Mouse (Mus musculus) hindbrain, embryonic 10.5 days (tissue): ENCODE results near the gene Dcaf11. TPM values are rescaled to one million over a fixed set of nuclear protein-coding genes. Genes with fewer than 3 reads are reported as not detected.

Experiments used
- DNase-seq: peaks from one replicate; pipeline ENCODE4 v3.0.0-alpha.2; 2017; ENCODE audit warnings: low spot score
- H3K27ac ChIP-seq: fragments of 300-500 bp; sonication (generic); 2 replicates; pipeline ENCODE4 v1.5.1; 2016; ENCODE audit warnings: mild to moderate bottlenecking, moderate library complexity
- H3K27me3 ChIP-seq: fragments of 300-500 bp; sonication (generic); 2 replicates; pipeline ENCODE4 v1.6.1; 2016; ENCODE audit warnings: mild to moderate bottlenecking; ENCODE audit not compliant: poor library complexity, insufficient read depth, severe bottlenecking
- H3K36me3 ChIP-seq: fragments of 300-500 bp; sonication (generic); 2 replicates; pipeline ENCODE4 v1.6.1; 2016; ENCODE audit warnings: mild to moderate bottlenecking, moderate library complexity
- H3K4me1 ChIP-seq: fragments of 300-500 bp; sonication (generic); replicated peaks from 2 replicates; pipeline ENCODE4 v1.6.1; 2016; ENCODE audit warnings: mild to moderate bottlenecking
- H3K4me3 ChIP-seq: fragments of 300-500 bp; sonication (generic); 2 replicates; pipeline ENCODE4 v1.5.1; 2016; ENCODE audit warnings: mild to moderate bottlenecking, moderate library complexity
- H3K9me3 ChIP-seq: fragments of 300-500 bp; sonication (generic); 2 replicates; pipeline ENCODE4 v1.6.1; 2016; ENCODE audit warnings: mild to moderate bottlenecking, moderate library complexity
- WGBS: fragments of 180-500 bp; shearing (Covaris S2); methylation state at CpG from one replicate; pipeline ENCODE4 v1.1.7; 2016; 5-methylcytosine and 5-hydroxymethylcytosine counted together
- polyA plus RNA-seq: library from polyadenylated mRNA; unstranded; fragments of >200 nt; fragmentation: Nextera tagmentation; extraction: Ambion mirVana; gene quantifications from 2 replicates; pipeline ENCODE4 v1.2.1, GENCODE M21; 2016

The Dcaf11 gene
- polyA plus RNA-seq, 1 experiment from 2014 or later, result 94.1 TPM

GRCm38 (mm10) chr14:55616844-55617243 lies 57.0 kb downstream of the Dcaf11 start:
- H3K27me3 ChIP-seq, result peaks cover 14% of the 10 kb centered on the region; the same call in 1 of the 2 replicates
- DNase-seq, result no peak
- WGBS, result 85% methylated on average over 2 of the region's 2 CpGs

GRCm38 (mm10) chr14:55617822-55618221 lies 58.0 kb downstream of the Dcaf11 start, which contains the start of gene Rec8:
Gene Rec8, plus strand, starts transcription at chr14:55618037.
- peak; percentile 62 for DNase-seq
- Histone ChIP-seq H3K27ac (peak within 1 kb of the TSS; percentile 62), H3K4me3 (peak within 1 kb of the TSS; percentile 37), H3K36me3 (no peaks in the 10 kb centered on the region; the same call in 1 of the 2 replicates), H3K4me1 (peaks cover 17% of the 10 kb centered on the region), H3K27me3 (peaks cover 14% of the 10 kb centered on the region; the same call in 1 of the 2 replicates), H3K9me3 (no peaks in the 10 kb centered on the region)
- WGBS, result 26% methylated on average over 21 of the region's 21 CpGs

More at GRCm38 (mm10) chr14:55616844-55617243, 57.0 kb downstream of the Dcaf11 start:
- H3K4me1 ChIP-seq, result peaks cover 17% of the 10 kb centered on the region
- H3K4me3 ChIP-seq, result no peak overlapping the region
- H3K9me3 ChIP-seq, result no peaks in the 10 kb centered on the region
- no peak overlapping the region for H3K27ac ChIP-seq
- H3K36me3 ChIP-seq, result no peaks in the 10 kb centered on the region

GRCm38 (mm10) chr14:55618486-55619195 lies 58.8 kb downstream of the Dcaf11 start:
- WGBS, result 47% methylated on average over 22 of the region's 22 CpGs
- DNase-seq, result no peak

More at GRCm38 (mm10) chr14:55618486-55619195, 58.8 kb downstream of the Dcaf11 start:
- Histone ChIP-seq H3K27ac (peak overlapping the region; percentile 35; the same call in 1 of the 2 replicates), H3K36me3 (peaks cover 1% of the 10 kb centered on the region), H3K4me3 (peak overlapping the region; percentile 37), H3K4me1 (peaks cover 17% of the 10 kb centered on the region), H3K9me3 (no peaks in the 10 kb centered on the region), H3K27me3 (peaks cover 14% of the 10 kb centered on the region; the same call in 1 of the 2 replicates)

Other genes with a start within 250 kb of the Dcaf11 start
- 50.5 and 64.5 TPM in 2 replicates for gene Dhrs4, start 81.2 kb upstream of the Dcaf11 start, polyA plus RNA-seq
- gene Carmil3, start 69.4 kb upstream of the Dcaf11 start, polyA plus RNA-seq, result 5.7 and 7.9 TPM in 2 replicates
- 1.1 and 1.6 TPM in 2 replicates for gene Cpne6, start 49.6 kb upstream of the Dcaf11 start, polyA plus RNA-seq
- gene Nrl, start 35.0 kb upstream of the Dcaf11 start, polyA plus RNA-seq, result not detected in 2 replicates
- gene Pck2, start 19.7 kb upstream of the Dcaf11 start, polyA plus RNA-seq, result 15.4 and 18.5 TPM in 2 replicates
- gene A730061H03Rik, start 400 bp downstream of the Dcaf11 start, polyA plus RNA-seq, result 0.82 TPM in 1 of 2 replicates, not detected in the other
- 0.26 and 0.34 TPM in 2 replicates for gene Fitm1, start 15.6 kb downstream of the Dcaf11 start, polyA plus RNA-seq
- gene Psme1, start 18.1 kb downstream of the Dcaf11 start, polyA plus RNA-seq, result 97.6 and 114 TPM in 2 replicates
- 6.8 and 10.0 TPM in 2 replicates for gene Emc9, start 25.3 kb downstream of the Dcaf11 start, polyA plus RNA-seq
- gene Psme2, start 31.1 kb downstream of the Dcaf11 start, polyA plus RNA-seq, result 171 and 203 TPM in 2 replicates
- gene Rnf31, start 31.7 kb downstream of the Dcaf11 start, polyA plus RNA-seq, result 21.2 and 23.2 TPM in 2 replicates
- 7.2 and 7.8 TPM in 2 replicates for gene Irf9, start 43.6 kb downstream of the Dcaf11 start, polyA plus RNA-seq
- 10.4 and 12.3 TPM in 2 replicates for gene Rec8, start 58.0 kb downstream of the Dcaf11 start, polyA plus RNA-seq
- gene Ipo4, start 76.0 kb downstream of the Dcaf11 start, polyA plus RNA-seq, result 101 and 107 TPM in 2 replicates
- gene Gm49378, start 77.9 kb downstream of the Dcaf11 start, polyA plus RNA-seq, result 0.76 and 1.5 TPM in 2 replicates
- 76.0 and 78.1 TPM in 2 replicates for gene Tm9sf1, start 83.8 kb downstream of the Dcaf11 start, polyA plus RNA-seq
- gene Tssk4, start 90.2 kb downstream of the Dcaf11 start, polyA plus RNA-seq, result 0.40 and 0.97 TPM in 2 replicates
- gene Mdp1, start 100.5 kb downstream of the Dcaf11 start, polyA plus RNA-seq, result 65.6 and 67.6 TPM in 2 replicates
- gene Gmpr2, start 111.9 kb downstream of the Dcaf11 start, polyA plus RNA-seq, result 60.0 and 65.9 TPM in 2 replicates
- gene Nedd8, start 112.1 kb downstream of the Dcaf11 start, polyA plus RNA-seq, result 646 and 662 TPM in 2 replicates
- 63.4 and 68.9 TPM in 2 replicates for gene Tinf2, start 121.8 kb downstream of the Dcaf11 start, polyA plus RNA-seq
- gene Tgm1, start 153.9 kb downstream of the Dcaf11 start, polyA plus RNA-seq, result 0.34 and 0.81 TPM in 2 replicates
- 34.7 and 36.3 TPM in 2 replicates for gene Rabggta, start 162.3 kb downstream of the Dcaf11 start, polyA plus RNA-seq
- 68.5 and 73.8 TPM in 2 replicates for gene Dhrs1, start 185.7 kb downstream of the Dcaf11 start, polyA plus RNA-seq
- gene Nop9, start 185.7 kb downstream of the Dcaf11 start, polyA plus RNA-seq, result 53.3 and 56.5 TPM in 2 replicates
- 0.17 TPM in 1 of 2 replicates, not detected in the other for gene Cideb, start 198.5 kb downstream of the Dcaf11 start, polyA plus RNA-seq
- gene Ltb4r2, start 201.4 kb downstream of the Dcaf11 start, polyA plus RNA-seq, result 0.14 and 0.21 TPM in 2 replicates
- 0.11 and 0.39 TPM in 2 replicates for gene Ltb4r1, start 206.0 kb downstream of the Dcaf11 start, polyA plus RNA-seq
- 7.9 and 10.3 TPM in 2 replicates for gene Adcy4, start 224.1 kb downstream of the Dcaf11 start, polyA plus RNA-seq
- 11.9 and 14.4 TPM in 2 replicates for gene Ripk3, start 228.9 kb downstream of the Dcaf11 start, polyA plus RNA-seq